Mouse (Mus musculus) lung, postnatal 10 days (tissue): Measurements from ENCODE around the gene Gstm3.
"Not testable (repeated sequence)": the region's sequence is repeated elsewhere in the genome, so short reads cannot be mapped to it uniquely, and the experiment has no call there.

Source experiments
- DNase-seq: peaks from one replicate; pipeline ENCODE4 v3.0.0; 2021

The Gstm3 gene

DNA sequence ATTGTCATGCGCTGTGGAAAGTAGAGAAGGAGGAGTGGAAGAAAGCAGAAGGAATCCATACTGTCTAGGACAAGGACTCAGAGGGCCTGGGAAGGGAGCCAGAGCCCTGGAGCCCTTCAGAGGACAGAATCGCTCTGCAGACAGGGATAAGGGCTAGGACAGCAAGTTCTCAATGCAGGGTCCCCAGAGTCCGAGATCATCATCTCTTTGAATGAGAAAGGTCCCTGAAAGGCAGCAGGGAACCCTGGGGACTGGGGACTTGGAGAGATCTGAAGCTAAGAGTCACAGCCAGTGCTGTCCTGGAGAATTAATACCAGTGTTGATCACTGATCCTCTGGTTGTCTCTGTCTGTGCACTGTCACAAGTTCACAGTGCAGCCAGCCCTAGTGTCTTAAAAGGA, 2.0 kb upstream of the Gstm3 start:
- not testable (repeated sequence) for DNase-seq

GRCm38 (mm10) chr3:107966631-107967030, 2.5 kb downstream of the Gstm3 start:
- no peak for DNase-seq

DNA sequence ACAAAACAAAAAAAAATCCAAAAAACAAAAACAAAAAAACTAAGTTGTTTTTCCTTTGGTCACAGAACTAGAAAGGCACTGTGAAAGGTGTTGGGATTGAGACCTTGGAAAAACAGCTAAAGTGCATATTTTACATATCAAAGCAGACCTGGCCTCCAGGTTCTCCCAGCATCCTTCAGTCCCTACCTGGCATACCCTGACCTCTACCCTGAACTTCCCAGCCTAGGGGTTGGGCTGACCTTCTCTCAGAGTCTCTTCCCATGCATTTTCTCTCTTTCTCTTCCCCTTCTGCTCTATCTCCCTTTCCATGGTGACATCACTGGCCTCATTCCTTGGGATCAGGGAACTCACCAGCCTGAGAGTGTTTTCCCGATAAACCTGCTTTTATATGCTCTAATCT, 3.5 kb downstream of the Gstm3 start:
- DNase-seq, result no peak

GRCm38 (mm10) chr3:107964656-107965308, 4.3 kb downstream of the Gstm3 start:
- DNase-seq, result no peak

- DNase-seq, result no peak
Measured at GRCm38 (mm10) chr3:107964026-107964425, 5.1 kb downstream of the Gstm3 start.

DNA sequence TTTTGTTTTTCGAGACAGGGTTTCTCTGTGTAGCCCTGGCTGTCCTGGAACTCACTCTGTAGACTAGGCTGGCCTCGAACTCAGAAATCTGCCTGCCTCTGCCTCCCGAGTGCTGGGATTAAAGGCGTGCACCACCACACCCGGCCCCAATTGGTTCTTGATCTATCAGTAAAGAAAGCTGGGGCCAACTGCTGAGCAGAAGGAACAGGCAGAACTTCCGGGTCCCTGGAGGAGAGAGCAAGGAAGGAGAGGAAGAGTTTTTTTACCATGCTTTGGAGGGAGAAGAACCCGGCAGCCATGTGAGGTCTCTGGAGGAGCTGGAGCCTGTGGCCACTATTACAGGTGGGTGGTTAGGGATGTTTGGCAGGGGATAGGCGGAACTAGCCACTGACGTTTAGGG, 13.8 kb downstream of the Gstm3 start:
- not testable (repeated sequence) for DNase-seq

DNA sequence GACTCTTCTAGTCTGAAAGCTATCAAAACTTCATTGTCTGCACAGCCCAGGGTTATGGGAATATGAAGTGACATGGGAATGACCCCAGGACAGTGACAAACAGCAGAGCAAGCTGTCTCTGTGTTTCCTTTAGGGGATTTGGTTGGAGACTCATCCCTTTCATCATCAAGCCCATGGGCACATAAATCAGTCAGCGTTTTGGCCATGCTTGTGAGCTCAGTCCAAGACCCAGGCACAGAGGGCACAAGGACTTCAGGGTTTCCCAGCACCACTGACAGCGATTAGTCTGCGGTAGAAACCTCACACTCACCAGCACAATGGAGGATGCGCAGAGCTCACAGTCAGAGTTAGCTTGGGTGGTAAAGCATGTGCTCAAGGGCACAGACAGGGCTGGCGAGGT, 15.2 kb downstream of the Gstm3 start:
- no peak for DNase-seq

DNA sequence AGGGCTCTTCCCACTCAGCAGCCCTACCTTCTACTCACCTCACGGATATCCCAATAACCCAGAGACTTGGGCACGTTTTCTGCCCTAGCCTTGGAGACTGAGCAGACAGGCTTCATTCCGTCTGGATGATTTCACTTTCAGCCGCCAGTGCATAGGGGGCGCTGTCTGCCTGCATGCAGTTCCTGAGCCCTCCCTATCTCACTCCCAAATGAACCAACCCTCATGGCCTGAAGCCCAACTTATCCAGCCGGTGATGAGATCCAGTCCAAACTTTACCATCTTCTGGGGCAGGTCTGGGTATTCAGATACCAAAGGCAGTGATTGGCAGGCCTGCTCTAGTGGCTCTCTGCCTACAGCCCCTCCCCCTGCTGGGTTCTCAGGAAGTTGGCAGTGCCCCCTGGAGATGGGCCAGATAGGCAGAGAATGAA, 15.7 kb downstream of the Gstm3 start:
- DNase-seq, result peak; percentile 88

DNA sequence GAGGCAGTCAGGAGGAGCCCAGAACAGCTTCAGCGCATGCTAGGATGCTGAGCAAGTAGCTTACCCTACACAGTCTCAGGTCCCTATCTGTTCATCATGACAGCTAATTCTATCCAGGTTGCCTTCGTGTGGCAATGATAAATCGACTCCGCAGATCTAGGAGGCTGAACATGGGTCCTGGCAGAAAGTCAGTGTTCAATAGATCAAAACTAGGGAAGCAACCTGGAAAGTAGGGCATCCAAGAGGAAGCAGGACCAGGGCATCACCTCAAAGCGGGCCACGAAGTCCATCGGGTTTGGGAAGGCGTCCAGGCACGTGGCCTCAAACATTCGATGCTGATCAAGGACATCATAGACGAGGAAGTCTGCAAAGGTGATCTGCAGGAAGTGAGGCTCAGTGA, 18.6 kb downstream of the Gstm3 start:
- DNase-seq, result no peak

DNA sequence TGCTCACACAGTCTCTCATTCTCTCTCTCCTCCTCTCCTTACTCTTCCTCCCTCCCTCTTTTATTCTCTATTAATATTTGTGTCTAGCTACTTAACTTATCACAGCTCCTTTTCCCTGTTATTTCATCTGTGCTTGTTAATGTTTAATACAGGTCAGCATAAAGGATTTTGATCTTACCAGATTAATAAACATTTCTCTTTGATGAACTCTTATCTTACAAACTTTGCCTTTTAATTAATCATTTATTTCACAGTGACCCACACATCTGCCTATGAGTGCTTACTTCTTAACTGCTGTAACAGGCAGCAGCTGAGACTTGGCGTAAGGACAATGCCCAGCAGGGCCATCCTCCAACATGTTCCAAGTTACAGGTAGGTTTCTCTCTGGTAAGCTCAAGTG, 19.6 kb downstream of the Gstm3 start:
- DNase-seq, result not testable (repeated sequence)

DNA sequence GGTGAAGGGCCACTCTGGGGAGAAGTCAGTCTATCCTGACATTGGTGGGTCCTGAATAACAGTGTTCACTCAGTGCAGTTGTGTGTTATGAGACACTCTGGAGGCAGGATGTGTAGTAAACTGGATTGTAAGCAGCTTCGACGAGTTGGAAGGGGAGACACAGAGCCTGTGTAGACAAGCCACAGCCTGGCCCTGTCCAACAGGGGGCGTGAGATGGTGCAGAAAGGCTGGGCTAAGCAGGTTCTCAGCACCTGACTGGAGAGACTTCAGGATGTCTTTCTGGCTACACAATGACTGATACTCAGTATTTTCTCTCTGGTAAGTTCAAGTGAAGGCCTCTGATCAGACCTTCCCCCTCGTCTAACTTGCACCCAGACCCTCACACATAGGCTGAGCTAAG, 23.4 kb downstream of the Gstm3 start:
- no peak for DNase-seq

DNA sequence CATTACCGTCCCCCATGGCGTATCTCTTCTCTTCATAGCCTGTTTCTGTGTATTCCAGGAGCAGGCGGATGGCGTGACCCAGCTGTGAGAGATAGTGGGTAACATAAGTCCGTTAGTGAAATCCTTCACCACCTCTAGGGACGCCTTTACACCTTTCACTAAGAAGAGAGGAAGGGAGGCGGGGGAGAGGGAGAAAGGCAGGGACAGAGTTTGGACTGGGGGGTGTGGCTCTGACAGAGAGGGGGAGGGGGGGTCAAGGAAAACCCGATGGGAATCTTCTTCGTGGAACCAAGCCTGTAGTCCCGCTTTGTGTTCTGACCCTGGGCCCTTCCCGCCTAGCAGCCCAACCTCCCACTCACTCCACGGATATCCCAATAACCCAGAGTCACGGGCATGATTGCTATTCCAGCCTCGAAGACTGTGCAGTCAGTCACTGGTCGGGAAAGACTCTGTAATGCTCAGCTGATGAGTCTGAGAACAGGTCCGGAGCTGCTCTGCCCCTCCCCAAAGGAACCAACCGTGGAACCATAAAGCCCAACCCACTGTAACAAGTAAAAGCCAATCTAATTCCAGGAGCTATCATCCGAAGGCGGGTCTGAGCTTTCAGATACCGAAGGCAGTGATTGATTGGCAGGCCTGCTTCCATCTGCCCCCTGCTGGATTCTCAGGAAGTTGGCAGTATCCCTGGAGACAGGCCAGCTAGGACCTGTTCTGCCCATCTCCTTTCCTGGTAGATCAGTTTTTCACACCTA, 25.7 kb downstream of the Gstm3 start, which contains the start of gene Gstm6:
Gstm6 (minus strand) TSS at position 511 of the 752 bp plus-strand sequence.
- DNase-seq, result peak; percentile 73

DNA sequence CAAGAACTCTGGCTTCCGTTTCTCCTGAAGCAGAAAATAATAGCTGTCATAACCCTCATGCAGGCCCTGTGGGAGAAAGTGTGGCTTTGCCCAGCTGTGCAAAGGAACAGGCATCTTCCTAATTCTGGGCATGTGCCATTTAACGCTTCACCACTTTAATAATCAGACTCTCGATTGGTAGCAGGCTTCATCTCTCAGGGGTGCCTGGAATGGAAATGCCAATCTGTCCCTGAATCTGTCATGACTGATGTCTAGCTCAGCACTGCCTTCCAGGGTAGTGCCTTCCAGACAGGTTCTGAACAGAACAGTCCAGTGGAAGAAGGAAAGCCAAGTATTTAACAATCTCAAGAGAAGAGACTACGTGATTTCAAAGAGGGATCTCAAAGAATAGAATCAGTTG, 27.8 kb downstream of the Gstm3 start:
- DNase-seq, result no peak

DNA sequence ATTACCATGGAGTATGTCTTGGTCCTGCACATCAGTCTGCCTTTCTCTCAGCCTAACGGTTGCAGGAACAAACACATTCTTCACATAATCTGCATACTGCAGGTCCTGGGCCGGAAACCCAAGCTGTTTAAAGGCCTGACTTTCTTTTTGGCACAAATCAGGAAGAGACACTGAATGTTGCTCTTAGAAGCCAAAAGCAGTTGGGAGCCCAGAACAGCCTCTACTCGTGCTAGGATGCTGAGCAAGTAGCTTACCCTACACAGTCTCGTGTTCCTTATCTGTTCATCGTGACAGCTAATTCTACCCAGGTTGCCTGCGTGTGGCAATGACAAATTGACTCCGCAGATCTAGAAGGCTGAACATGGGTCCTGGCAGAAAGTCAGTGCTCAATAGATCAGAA, 28.6 kb downstream of the Gstm3 start:
- no peak for DNase-seq

- no peak for DNase-seq
Measured at GRCm38 (mm10) chr3:107939830-107940229, 29.3 kb downstream of the Gstm3 start.

- peak; percentile 86 for DNase-seq
Measured at GRCm38 (mm10) chr3:107939403-107939802, 29.7 kb downstream of the Gstm3 start.

- DNase-seq, result no peak
Measured at GRCm38 (mm10) chr3:107935888-107936287, 33.2 kb downstream of the Gstm3 start.

GRCm38 (mm10) chr3:107935268-107935667, 33.8 kb downstream of the Gstm3 start:
- DNase-seq, result no peak

- peak; percentile 18 for DNase-seq
Measured at GRCm38 (mm10) chr3:107932128-107932527, 37.0 kb downstream of the Gstm3 start.

DNA sequence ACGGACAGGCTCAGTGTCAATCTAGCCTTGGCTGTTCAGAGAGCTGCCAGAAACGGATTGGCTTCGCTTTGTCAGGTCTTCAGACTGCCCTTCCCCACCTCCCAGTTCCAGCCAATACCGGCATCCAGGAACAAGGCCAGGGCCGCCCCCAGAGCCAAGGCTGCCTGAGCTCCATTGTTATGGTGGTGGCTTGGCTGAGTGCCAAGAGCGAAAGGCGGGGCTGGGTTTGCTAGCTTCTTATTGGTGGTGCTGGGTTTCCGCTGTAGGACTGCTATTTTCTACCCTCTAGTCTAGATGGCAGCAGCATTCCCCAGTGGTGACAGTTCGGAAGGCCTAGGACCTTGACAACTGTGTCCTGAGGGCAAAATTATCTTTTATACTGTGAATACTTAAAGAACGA, 37.4 kb downstream of the Gstm3 start, which contains the start of gene Gstm7:
Gstm7 (minus strand) TSS at position 148 of the 400 bp plus-strand sequence.
- peak; percentile 99 for DNase-seq

DNA sequence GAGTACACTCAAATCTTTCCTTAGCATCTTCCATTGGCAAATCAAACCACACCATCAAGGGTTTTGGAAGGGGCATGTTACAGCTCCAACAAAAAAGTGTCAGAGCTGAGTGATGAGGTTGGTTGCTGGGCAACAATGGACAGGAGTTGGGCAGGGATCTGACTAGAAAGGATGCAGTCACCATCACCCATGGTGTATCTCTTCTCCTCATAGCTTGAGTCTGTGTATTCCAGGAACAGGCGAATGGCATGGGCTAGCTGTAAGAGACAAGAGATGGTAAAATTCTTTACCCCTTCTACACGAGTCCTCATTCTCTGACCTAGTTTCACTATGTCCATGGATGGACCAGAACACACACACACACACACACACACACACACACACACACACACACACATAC, 37.9 kb downstream of the Gstm3 start:
- DNase-seq, result no peak

DNA sequence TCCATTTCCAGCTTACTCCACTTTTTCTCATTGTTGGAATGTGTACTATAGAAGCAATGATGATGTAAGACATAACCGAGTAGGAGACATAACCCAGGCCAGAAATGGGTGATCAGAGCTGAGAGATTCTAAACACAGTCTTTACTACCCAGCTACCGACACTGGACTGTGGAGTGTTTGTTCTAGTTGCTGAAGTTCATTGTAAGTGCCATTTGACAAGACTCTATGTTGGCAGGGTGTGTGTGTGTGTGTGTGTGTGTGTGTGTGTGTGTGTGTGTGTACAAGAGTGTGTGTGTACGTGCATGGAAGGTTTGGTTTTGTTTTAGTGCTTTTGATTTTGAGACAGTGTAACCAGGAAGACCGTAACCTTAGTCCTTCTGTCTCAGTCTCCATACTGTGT, 39.4 kb downstream of the Gstm3 start:
- DNase-seq, result peak; percentile 29

- no peak for DNase-seq
Measured at GRCm38 (mm10) chr3:107929243-107929642, 39.8 kb downstream of the Gstm3 start.

DNA sequence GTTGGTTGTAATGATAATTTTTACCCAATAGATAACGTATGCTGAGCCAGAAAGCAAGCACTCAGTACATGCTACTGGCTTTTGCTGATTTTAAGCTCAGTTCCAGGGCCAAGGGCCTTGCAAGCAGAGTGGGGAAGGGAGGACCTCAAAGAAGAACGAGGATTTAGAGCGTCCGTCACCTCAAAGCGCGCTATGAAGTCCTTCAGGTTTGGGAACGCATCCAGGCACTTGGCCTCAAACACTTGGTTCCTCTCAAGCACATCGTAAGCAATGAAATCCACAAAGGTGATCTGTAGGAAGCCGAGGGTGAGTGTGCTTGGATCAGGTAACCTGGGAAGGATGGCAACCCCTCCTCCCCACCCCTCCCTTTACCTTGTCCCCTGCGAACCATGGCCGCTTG, 40.4 kb downstream of the Gstm3 start:
- peak; percentile 26 for DNase-seq
